Mouse (Mus musculus) liver, embryonic 15.5 days (tissue): ENCODE data around the gene Fndc8. TPM values are rescaled to one million over a fixed set of nuclear protein-coding genes. Genes with fewer than 3 reads are reported as not detected.

Experiments
- ATAC-seq: fragments of 200-750 bp; cut with Nextera tagmentation; 2 replicates; pipeline ENCODE4 v1.8.0; 2017; ENCODE audit warnings: moderate number of reproducible peaks, mild to moderate bottlenecking, moderate library complexity; ENCODE audit not compliant: insufficient read depth
- H3K27ac ChIP-seq: fragments of 300-500 bp; sonication (generic); replicated peaks from 2 replicates; pipeline ENCODE4 v1.5.1; 2015; ENCODE audit warnings: mild to moderate bottlenecking, inconsistent platforms
- H3K27me3 ChIP-seq: fragments of 300-500 bp; sonication (generic); 2 replicates; pipeline ENCODE4 v1.6.1; 2015; ENCODE audit warnings: mild to moderate bottlenecking, inconsistent platforms
- H3K36me3 ChIP-seq: fragments of 300-500 bp; sonication (generic); replicated peaks from 2 replicates; pipeline ENCODE4 v1.6.1; 2015; ENCODE audit warnings: moderate library complexity, mild to moderate bottlenecking, inconsistent platforms
- H3K4me1 ChIP-seq: fragments of 300-500 bp; sonication (generic); replicated peaks from 2 replicates; pipeline ENCODE4 v1.6.1; 2015; ENCODE audit warnings: inconsistent platforms
- H3K4me2 ChIP-seq: fragments of 300-500 bp; sonication (generic); 2 replicates; pipeline ENCODE4 v1.6.1; 2015; ENCODE audit warnings: moderate library complexity, mild to moderate bottlenecking, inconsistent platforms
- H3K4me3 ChIP-seq: fragments of 300-500 bp; sonication (generic); replicated peaks from 2 replicates; pipeline ENCODE4 v1.5.1; 2015; ENCODE audit warnings: mild to moderate bottlenecking, inconsistent platforms
- H3K9ac ChIP-seq: fragments of 300-500 bp; sonication (generic); 2 replicates; pipeline ENCODE4 v1.6.1; 2015; ENCODE audit warnings: moderate library complexity, mild to moderate bottlenecking, inconsistent platforms
- H3K9me3 ChIP-seq: fragments of 300-500 bp; sonication (generic); replicated peaks from 2 replicates; pipeline ENCODE4 v1.6.1; 2016; ENCODE audit warnings: inconsistent platforms
- WGBS: fragments of 180-500 bp; shearing (Covaris S2); methylation state at CpG from one replicate; pipeline ENCODE4 v1.1.7; 2015; ENCODE audit warnings: mixed read lengths; ENCODE audit not compliant: insufficient replicate concordance; 5-methylcytosine and 5-hydroxymethylcytosine counted together
- polyA plus RNA-seq: library from polyadenylated mRNA; unstranded; fragments of >200 nt; fragmentation: Nextera tagmentation; extraction: Ambion mirVana; gene quantifications from 2 replicates; pipeline ENCODE4 v1.2.1, GENCODE M21; 2015

The Fndc8 gene
- polyA plus RNA-seq, 1 experiment from 2014 or later: 0.07 TPM

DNA sequence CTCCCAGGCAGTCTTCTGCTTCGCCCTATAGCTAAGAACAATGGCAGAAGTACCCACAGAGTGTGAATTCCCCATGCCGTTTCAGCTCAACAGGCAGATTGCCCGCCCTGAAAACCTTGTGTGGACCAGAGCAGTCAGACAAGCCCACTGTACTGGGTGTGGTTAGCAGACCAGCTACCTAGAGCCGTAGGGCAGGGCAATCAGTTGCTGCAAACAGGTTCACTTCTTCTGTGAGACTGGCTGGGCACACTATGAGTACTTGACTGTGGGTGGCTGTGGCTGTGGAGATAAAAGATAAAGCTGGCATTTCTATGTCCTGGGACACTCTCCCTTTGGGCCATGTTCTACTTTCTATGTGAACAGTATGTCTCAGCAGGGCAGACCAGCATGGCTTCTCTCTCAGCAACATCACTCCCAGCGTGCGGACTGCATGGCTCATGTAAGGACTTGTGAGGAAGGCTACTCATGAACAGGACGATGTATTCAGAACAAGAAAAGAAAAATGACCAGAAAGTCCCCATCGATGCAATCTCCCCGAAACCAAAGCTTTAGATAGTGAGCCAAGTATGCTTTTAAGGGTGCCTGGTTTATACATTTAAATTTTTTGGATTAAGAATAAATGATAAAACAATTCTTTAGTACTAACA is 36.5 kb upstream of the Fndc8 start:
- Histone ChIP-seq H3K27me3 (no peaks in the 10 kb centered on the region), H3K27ac (peak overlapping the region; percentile 77), H3K9me3 (no peaks in the 10 kb centered on the region), H3K4me1 (peaks cover 80% of the 10 kb centered on the region), H3K4me2 (peak overlapping the region; percentile 53), H3K9ac (peak overlapping the region; percentile 37; the same call in 1 of the 2 replicates), H3K36me3 (peaks cover 17% of the 10 kb centered on the region), H3K4me3 (peak overlapping the region; percentile 25)
- peak; percentile 97 for ATAC-seq
- 55% methylated on average over 9 of the region's 9 CpGs for WGBS

DNA sequence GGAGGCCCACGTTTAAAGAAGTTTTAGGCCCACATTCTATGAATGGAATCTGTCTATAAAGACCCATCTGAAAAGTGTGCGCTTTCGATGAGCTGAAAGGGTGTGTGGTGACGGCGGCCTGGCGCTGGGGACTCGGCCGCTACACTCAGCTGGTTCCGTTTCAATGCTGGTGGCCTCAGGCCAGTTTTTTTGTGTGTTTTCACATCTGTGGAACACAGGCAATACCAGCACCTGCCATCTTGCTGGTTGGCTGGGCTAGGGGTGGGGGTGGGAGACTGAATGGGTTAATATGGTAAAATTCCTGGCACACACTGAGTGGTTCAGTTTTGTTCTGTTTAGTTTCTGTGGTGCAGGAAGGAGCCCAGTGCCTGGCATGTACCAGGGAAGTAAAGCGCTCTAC is 35.9 kb upstream of the Fndc8 start:
- no peak overlapping the region for H3K4me3 ChIP-seq
- no peak overlapping the region for H3K9ac ChIP-seq
- H3K9me3 ChIP-seq: no peaks in the 10 kb centered on the region
- H3K4me1 ChIP-seq: peaks cover 79% of the 10 kb centered on the region
- H3K4me2 ChIP-seq: no peak overlapping the region
- 83% methylated on average over 10 of the region's 10 CpGs for WGBS
- H3K36me3 ChIP-seq: peaks cover 22% of the 10 kb centered on the region
- no peaks in the 10 kb centered on the region for H3K27me3 ChIP-seq
- no peak for ATAC-seq
- H3K27ac ChIP-seq: peak overlapping the region; percentile 77

DNA sequence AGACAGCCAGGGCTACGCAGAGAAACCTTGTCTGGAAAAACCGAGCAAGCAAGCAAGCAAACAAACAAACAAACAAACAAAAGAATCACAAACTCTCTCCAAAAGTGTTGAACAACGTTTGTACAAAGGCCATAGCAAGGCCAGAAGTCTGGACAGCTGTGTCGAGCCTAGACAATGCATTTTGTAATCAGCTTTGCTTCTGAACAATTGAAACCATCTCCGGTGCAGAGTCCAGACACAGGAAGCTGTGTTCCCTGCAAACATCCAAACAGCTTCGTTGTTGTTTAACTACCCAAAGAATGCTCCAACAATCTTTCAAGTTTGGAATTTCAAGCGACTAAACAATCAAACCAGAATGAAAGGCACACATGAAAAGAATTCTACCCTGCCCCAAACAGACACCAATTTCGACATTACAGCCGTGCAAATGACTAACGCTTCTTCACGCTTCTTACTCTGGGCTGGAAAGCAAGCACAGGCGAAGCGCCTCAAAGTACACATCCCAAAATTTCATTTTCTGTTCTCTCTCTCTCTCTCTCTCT is 34.5 kb upstream of the Fndc8 start:
- Histone ChIP-seq H3K4me2 (no peak overlapping the region), H3K9ac (no peak overlapping the region), H3K27ac (peak overlapping the region; percentile 77), H3K27me3 (no peaks in the 10 kb centered on the region), H3K4me1 (peaks cover 79% of the 10 kb centered on the region), H3K9me3 (no peaks in the 10 kb centered on the region), H3K4me3 (no peak overlapping the region), H3K36me3 (peaks cover 24% of the 10 kb centered on the region)
- ATAC-seq: no peak
- WGBS: 68% methylated on average over 13 of the region's 13 CpGs

GRCm38 (mm10) chr11:82860759-82861158 is 31.2 kb upstream of the Fndc8 start:
- WGBS: 82% methylated on average over 6 of the region's 6 CpGs
- H3K4me2 ChIP-seq: no peak overlapping the region
- H3K4me1 ChIP-seq: peaks cover 76% of the 10 kb centered on the region
- H3K27ac ChIP-seq: no peak overlapping the region
- no peak overlapping the region for H3K9ac ChIP-seq
- H3K36me3 ChIP-seq: peaks cover 16% of the 10 kb centered on the region
- no peak overlapping the region for H3K4me3 ChIP-seq
- H3K27me3 ChIP-seq: no peaks in the 10 kb centered on the region
- ATAC-seq: no peak
- H3K9me3 ChIP-seq: no peaks in the 10 kb centered on the region

DNA sequence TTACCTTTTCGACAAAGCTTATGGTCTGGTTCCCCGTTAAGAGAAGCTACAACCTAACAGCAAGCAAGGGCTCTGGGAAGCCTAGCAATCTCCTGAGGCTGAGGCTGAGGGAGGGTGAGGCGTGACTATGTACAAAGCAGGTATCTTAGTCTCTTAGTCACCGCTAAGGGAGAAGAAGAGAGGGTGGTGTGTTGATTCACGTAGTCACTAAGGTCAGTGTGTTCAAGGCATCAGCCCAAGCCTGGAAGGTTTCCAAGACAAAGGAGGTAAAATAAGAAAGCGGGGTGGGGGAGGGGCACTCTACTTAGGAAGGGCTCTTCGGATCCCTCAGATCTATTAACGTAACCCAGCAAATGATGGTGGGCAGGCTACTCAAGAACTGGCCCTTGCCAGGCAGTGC is 30.4 kb upstream of the Fndc8 start:
- Histone ChIP-seq H3K9ac (no peak overlapping the region), H3K4me2 (no peak overlapping the region), H3K4me1 (peaks cover 76% of the 10 kb centered on the region), H3K36me3 (peaks cover 16% of the 10 kb centered on the region), H3K27ac (peak overlapping the region; percentile 78; the same call in 1 of the 2 replicates), H3K4me3 (no peak overlapping the region), H3K27me3 (no peaks in the 10 kb centered on the region), H3K9me3 (no peaks in the 10 kb centered on the region)
- WGBS: 78% methylated on average over 8 of the region's 8 CpGs
- no peak for ATAC-seq

- Histone ChIP-seq H3K9ac (0 out of 2 replicates have a peak overlapping the region, but pooled peaks have one; percentile 15), H3K36me3 (peaks cover 12% of the 10 kb centered on the region), H3K4me2 (peak overlapping the region; percentile 38), H3K9me3 (no peaks in the 10 kb centered on the region), H3K4me3 (no peak overlapping the region), H3K27me3 (no peaks in the 10 kb centered on the region), H3K27ac (peak overlapping the region; percentile 78), H3K4me1 (peaks cover 75% of the 10 kb centered on the region)
- ATAC-seq: peak; percentile 50; the same call in 1 of the 2 replicates
- WGBS: 26% methylated on average over 9 of the region's 9 CpGs
Observed at GRCm38 (mm10) chr11:82862638-82863037, 29.3 kb upstream of the Fndc8 start.

DNA sequence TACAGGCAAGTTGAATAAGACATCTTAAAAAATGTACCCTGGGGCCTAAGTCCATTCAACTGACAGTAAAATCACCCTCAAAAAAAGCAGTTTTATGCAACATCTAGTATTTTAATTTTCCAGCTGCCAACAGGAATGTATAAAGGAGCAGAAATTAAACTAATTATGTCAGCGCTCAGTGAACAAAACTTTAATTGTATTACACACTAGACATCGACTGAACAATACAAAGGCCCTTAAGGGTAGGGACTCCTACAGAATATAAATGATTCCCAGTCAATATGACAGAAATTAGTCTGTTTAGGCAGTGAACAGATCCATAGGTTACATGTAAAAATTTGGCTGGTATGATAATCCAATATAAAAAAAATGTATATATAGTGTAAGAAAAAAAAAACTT is 28.9 kb upstream of the Fndc8 start:
- Histone ChIP-seq H3K4me1 (peaks cover 76% of the 10 kb centered on the region), H3K9me3 (no peaks in the 10 kb centered on the region), H3K36me3 (peaks cover 12% of the 10 kb centered on the region), H3K27ac (peak overlapping the region; percentile 78), H3K9ac (no peak overlapping the region), H3K27me3 (no peaks in the 10 kb centered on the region), H3K4me3 (no peak overlapping the region), H3K4me2 (peak overlapping the region; percentile 38)
- WGBS: 77% methylated on average over 2 of the region's 2 CpGs
- no peak for ATAC-seq

DNA sequence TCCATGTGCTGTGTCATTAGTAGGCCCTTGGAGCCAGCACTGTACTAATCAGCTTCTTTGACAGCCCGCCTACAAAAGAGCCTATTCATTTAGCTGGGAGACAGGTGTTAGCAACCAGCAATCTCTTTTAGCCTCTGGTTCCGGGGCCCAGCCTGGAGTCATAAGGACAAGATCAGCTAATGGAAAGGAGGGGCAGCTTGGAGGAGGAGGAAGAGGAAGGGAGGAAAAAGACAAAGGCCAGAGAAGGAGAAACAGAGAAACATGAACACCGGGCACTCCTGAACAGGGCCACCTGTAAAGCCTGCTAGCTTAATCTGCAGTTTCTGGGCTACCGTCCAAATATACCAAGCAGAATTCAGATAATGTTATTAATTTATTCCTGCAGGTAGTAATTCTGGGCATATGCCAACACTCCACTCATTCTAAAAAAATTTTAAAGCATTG is 28.4 kb upstream of the Fndc8 start:
- H3K9me3 ChIP-seq: no peaks in the 10 kb centered on the region
- peak overlapping the region; percentile 11; the same call in 1 of the 2 replicates for H3K4me2 ChIP-seq
- WGBS: 38% methylated on average over 4 of the region's 4 CpGs
- H3K4me1 ChIP-seq: peaks cover 78% of the 10 kb centered on the region
- H3K27ac ChIP-seq: peak overlapping the region; percentile 78
- no peak overlapping the region for H3K9ac ChIP-seq
- no peak overlapping the region for H3K4me3 ChIP-seq
- H3K36me3 ChIP-seq: peaks cover 12% of the 10 kb centered on the region
- peak; percentile 51 for ATAC-seq
- H3K27me3 ChIP-seq: no peaks in the 10 kb centered on the region

GRCm38 (mm10) chr11:82865957-82866356 is 26.0 kb upstream of the Fndc8 start:
- no peak overlapping the region for H3K4me3 ChIP-seq
- H3K9me3 ChIP-seq: no peaks in the 10 kb centered on the region
- H3K4me1 ChIP-seq: peaks cover 81% of the 10 kb centered on the region
- H3K4me2 ChIP-seq: peak overlapping the region; percentile 54
- no peak for ATAC-seq
- WGBS: 68% methylated on average over 10 of the region's 10 CpGs
- 0 out of 2 replicates have a peak overlapping the region, but pooled peaks have one; percentile 36 for H3K9ac ChIP-seq
- H3K27ac ChIP-seq: peak overlapping the region; percentile 64; the same call in 1 of the 2 replicates
- H3K27me3 ChIP-seq: no peaks in the 10 kb centered on the region
- peaks cover 2% of the 10 kb centered on the region; the same call in 1 of the 2 replicates for H3K36me3 ChIP-seq

DNA sequence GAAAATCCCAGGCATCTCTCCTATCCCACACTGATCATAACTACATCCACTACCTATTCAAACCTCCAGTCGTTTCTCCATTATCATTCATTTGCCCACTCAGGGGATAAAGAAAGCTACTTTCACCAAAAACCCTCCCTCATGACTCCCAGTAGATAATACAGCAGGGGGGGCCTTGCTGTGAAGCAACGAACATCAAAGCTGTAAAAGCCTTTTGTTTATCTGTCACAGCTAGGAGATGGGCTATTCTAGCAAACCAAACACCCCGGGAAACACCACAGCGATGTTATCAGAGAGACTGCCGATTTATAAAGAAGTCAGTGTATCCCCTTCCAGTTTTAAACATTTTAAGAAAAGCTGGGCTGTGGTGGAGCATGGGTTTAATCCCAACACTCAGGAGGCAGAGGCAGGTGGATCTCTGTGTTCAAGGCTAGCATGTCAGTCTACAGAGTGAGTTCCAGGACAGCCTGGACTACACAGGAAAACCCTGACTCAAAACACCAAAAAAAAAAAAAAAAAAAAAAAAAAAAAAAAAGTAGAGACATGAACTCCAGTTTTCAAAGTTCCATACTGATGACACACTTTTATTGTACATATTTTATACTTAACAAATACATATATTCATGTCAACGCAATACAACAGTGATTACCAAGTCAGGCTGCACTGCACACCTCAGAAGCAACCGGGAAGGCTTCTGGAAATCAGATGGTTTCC is 24.9 kb upstream of the Fndc8 start:
- Histone ChIP-seq H3K4me1 (peaks cover 77% of the 10 kb centered on the region), H3K36me3 (no peaks in the 10 kb centered on the region), H3K9me3 (no peaks in the 10 kb centered on the region), H3K4me3 (peak overlapping the region; percentile 14; the same call in 1 of the 2 replicates), H3K27me3 (no peaks in the 10 kb centered on the region), H3K4me2 (peak overlapping the region; percentile 68), H3K27ac (peak overlapping the region; percentile 64), H3K9ac (peak overlapping the region; percentile 36)
- ATAC-seq: no peak
- 26% methylated on average over 7 of the region's 7 CpGs for WGBS

DNA sequence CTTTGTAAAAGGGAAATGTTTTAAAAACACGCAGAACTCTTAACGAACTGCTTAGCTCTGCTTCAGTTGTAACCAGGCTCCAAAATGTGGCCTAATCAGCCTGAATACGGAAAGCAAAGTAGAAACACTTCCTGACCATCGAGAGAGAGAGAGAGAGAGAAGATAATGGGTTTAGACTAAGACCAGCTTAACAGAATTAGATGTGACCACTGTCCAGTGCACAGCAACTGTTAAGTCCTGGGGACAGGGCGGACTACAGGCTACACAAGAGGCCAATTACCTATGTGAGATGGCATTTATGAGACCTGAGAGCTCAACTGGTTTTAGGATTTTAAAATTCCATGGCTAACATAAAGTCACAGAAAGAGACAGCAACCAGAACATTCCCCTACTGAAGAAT is 24.0 kb upstream of the Fndc8 start:
- Histone ChIP-seq H3K4me1 (peaks cover 68% of the 10 kb centered on the region), H3K9ac (peak overlapping the region; percentile 19; the same call in 1 of the 2 replicates), H3K36me3 (no peaks in the 10 kb centered on the region), H3K27me3 (no peaks in the 10 kb centered on the region), H3K9me3 (no peaks in the 10 kb centered on the region), H3K4me3 (peak overlapping the region; percentile 14; the same call in 1 of the 2 replicates), H3K4me2 (peak overlapping the region; percentile 68), H3K27ac (peak overlapping the region; percentile 58)
- ATAC-seq: no peak
- WGBS: 36% methylated on average over 5 of the region's 5 CpGs
